Mouse (Mus musculus) heart, postnatal 0 days (tissue): ENCODE measurements around the gene Arhgef25.

Source experiments
- CTCF ChIP-seq: IDR thresholded peaks from 2 replicates; pipeline ENCODE4 v1.5.1; 2016; ENCODE audit warnings: antibody characterized with exemption, control low read depth, low read depth
- EP300 ChIP-seq: IDR thresholded peaks from 2 replicates; pipeline ENCODE4 v1.6.1; 2016; ENCODE audit warnings: antibody characterized with exemption, low read depth

GRCm38 (mm10) chr10:127190398-127191190 lies 711 bp upstream of the Arhgef25 start:
- TF ChIP-seq CTCF (no peak), EP300 (no peak)
